Mouse (Mus musculus): Measurements from ENCODE around the gene Tmem161a. TPM values are rescaled to one million over a fixed set of nuclear protein-coding genes. Genes with fewer than 3 reads are reported as not detected.

Gene Tmem161a
- polyA plus RNA-seq (2017; shearing (Covaris generic)), result 10 to 100 TPM; 40.1 to 42.8 TPM

DNA sequence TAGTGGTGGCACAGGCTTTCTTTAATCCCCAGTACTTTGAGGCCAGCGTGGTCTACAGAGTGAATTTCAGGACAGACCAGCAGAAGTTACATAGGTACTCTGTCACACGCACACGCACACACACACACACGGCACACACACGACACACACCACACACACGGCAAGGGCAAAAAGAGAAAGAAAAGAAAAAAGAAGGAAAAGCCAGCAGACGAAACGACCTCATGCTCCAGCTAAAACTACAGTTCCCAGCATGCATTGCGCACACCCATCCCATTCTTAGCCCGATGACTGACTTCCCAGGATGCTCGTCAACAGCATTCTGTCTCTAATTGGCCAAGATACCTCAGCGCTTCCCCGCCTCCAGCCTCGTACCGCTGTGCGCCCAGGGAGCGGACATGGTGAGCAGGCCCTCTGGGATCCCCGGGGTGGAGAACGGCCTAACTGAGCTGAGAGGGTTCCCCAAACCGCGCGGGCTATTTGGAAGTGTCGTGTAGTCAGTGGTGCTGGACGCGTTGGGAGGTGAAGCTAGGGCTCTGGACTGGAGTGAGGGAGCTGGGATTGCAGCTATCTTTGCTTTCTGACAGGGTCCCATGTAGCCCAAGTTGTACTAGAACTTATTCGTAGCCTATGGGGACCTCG lies at the start of gene Tmem161a:
Gene Tmem161a, plus strand, starts transcription at position 314 of the 639 bp plus-strand sequence.

DNA sequence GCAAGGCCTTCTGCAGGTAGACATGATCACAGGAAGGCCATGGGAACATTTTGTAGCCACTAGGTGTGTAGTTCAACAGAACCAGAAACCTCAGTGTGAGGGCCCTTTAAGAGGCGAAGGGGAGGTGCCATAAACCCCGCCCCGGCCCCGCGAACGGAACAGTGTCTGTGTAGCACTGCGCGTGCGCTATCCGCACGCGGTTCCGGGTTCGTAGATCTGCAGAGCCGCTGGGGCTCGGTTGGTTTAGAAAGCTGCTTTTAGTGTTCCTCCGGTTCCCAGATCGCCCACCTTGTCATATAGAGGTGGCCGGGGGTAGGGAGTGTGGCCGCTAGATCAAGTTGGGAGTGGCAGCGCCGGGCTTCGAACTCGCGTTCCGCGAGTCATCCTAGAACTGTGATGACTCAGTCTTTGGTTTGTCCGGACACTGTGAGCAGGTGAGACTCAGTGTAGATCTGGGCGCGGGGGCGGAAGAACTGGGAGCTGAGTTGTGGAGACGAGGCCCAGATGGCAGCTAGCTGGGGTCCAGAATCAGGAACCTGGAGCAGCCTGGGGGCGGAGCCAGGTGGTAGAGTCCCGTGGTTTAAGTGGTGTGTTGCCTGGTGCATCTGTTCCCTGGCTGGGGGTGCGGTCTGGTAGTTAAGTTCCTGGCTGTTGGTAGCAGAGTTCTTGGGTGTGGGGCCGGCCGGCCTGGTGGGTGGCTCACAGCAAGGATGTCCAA lies 40.8 kb upstream of the Tmem161a start, which contains the start of gene Nr2c2ap:
Gene Nr2c2ap, plus strand, starts transcription at position 168 of the 718 bp plus-strand sequence.

DNA sequence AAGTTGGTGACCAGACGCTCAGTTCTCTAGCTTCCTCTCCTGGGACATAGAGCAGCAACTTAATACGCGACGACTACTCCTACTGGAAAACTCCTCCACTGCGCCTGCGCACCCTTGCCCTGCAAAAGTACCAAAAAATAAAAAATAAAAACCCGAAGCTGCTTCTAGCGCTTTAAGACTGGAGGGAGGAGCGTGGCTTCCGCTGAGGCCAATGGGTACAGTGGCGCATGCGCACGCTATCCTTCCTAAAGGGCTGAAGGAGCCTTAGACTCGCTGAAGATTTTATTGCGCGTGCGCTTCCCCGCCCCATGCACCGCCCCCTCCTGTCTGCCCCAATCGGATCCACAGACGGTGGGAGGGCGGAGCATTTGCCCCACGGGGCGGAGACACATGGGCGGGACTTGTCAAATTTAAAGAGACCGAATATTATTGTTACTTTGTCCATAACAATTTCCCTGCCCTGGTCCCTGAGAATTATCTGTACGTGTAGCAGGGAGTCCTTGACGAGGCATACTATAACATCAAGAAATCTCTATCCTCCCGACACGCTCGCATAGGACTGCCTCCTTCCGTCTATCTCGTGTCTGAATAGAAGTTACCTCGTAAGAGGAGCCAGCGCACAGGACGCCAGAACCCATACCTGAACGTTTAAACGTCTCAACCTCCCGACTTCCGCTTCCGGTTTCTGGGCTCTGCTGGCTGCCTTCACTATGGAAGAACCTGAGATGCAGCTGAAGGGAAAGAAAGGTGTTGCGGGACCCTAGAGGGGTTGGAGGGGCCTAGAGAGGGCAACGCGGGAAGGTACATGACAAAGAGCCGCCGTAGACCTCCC lies 32.9 kb upstream of the Tmem161a start, which contains the start of the genes Rfxank, Borcs8 and Mef2b:
Gene Rfxank, minus strand, starts transcription at position 129 of the 832 bp plus-strand sequence.
Gene Borcs8, plus strand, starts transcription at position 474 of the 832 bp plus-strand sequence.
Gene Mef2b, plus strand, starts transcription at position 686 of the 832 bp plus-strand sequence.

DNA sequence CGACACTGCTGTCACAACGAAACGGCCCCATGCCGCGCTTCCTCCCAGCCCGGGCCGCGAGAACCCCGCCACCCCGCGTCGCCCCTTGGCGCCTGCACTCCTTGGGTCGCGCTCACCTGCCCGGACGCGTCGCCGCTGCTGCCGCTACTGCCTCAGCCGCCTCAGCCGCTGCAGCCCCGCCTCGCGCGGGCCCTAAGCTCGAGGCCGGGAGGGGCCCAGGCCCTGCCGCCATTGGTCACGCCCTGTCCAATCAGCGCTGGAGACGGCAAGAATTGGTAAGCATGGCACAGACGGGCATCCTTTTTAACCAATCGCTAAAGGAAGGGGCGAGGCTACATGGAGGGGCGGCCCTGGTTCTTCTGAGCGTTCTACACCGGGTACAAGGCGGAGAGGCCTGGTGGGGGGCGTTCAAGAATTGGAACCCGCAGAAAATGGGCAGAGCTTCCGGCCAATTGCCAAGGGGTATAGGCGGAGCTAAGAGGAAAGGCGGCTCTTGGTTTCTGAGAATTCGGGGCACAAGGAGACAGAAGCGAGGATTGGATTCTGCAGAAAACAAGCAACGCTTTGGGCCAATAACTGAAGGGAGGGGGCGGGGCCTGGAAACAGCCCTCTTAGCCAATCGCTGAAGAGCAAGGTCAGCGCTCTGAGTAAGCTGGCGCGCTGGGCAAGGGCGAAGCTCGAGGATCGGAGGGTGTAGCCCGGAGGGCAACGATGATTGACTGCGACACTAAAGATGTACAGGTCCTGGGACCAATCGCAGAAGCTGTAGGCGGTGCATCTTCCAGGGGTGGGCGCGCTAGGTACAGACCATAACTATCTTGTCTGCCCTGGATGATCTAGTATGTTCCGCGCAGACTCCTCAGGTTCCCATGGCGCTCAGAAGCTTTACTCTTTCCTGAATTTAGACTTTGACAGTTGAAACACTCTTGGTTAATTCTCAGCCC lies 40.2 kb downstream of the Tmem161a start, which contains the start of gene Slc25a42:
Gene Slc25a42, minus strand, starts transcription at position 194 of the 944 bp plus-strand sequence.

Other genes starting within 250 kb of the Tmem161a start
- gene Gatad2a, start 176.0 kb upstream of the Tmem161a start, polyA plus RNA-seq (2017; shearing (Covaris generic)), result 100 to 1,000 TPM; 126 to 142 TPM
- 100 to 1,000 TPM in 1 of 2 experiments, 10 to 100 TPM in 1; 97.7 to 107 TPM for gene Mau2, start 129.6 kb upstream of the Tmem161a start, polyA plus RNA-seq (2017; shearing (Covaris generic))
- 10 to 100 TPM; 59.2 to 60.4 TPM for gene Sugp1, start 129.5 kb upstream of the Tmem161a start, polyA plus RNA-seq (2017; shearing (Covaris generic))
- 1 to 10 TPM in 1 of 2 experiments, not detected in 1; 2.4 TPM for gene Tm6sf2, start 99.4 kb upstream of the Tmem161a start, polyA plus RNA-seq (2017; shearing (Covaris generic))
- 1 to 10 TPM in 1 of 2 experiments, under 1 TPM in 1; 0.36 to 1.0 TPM for gene Hapln4, start 88.9 kb upstream of the Tmem161a start, polyA plus RNA-seq (2017; shearing (Covaris generic))
- gene Ncan, start 51.5 kb upstream of the Tmem161a start, polyA plus RNA-seq (2017; shearing (Covaris generic)), result under 1 TPM; 0.04 to 0.65 TPM
- gene Nr2c2ap, start 41.0 kb upstream of the Tmem161a start, polyA plus RNA-seq (2017; shearing (Covaris generic)), result 10 to 100 TPM; 45.5 to 55.2 TPM
- gene Rfxank, start 33.2 kb upstream of the Tmem161a start, polyA plus RNA-seq (2017; shearing (Covaris generic)), result 10 to 100 TPM; 40.9 to 46.2 TPM
- gene Borcs8, start 32.9 kb upstream of the Tmem161a start, polyA plus RNA-seq (2017; shearing (Covaris generic)), result 10 to 100 TPM; 57.6 to 64.3 TPM
- gene Mef2b, start 32.6 kb upstream of the Tmem161a start, polyA plus RNA-seq (2017; shearing (Covaris generic)), result under 1 TPM; 0.58 to 0.80 TPM
- gene Slc25a42, start 39.9 kb downstream of the Tmem161a start, polyA plus RNA-seq (2017; shearing (Covaris generic)), result 10 to 100 TPM; 11.3 to 13.4 TPM
- 10 to 100 TPM; 34.2 to 37.0 TPM for gene Sugp2, start 61.9 kb downstream of the Tmem161a start, polyA plus RNA-seq (2017; shearing (Covaris generic))
- gene Armc6, start 62.1 kb downstream of the Tmem161a start, polyA plus RNA-seq (2017; shearing (Covaris generic)), result 10 to 100 TPM in 1 of 2 experiments, 1 to 10 TPM in 1; 8.5 to 10.7 TPM
- 1 to 10 TPM; 1.6 to 8.4 TPM for gene Homer3, start 110.5 kb downstream of the Tmem161a start, polyA plus RNA-seq (2017; shearing (Covaris generic))
- 10 to 100 TPM; 51.5 to 62.1 TPM for gene Ddx49, start 130.1 kb downstream of the Tmem161a start, polyA plus RNA-seq (2017; shearing (Covaris generic))
- 100 to 1,000 TPM; 335 to 351 TPM for gene Cope, start 130.2 kb downstream of the Tmem161a start, polyA plus RNA-seq (2017; shearing (Covaris generic))
- under 1 TPM; 0.11 to 0.55 TPM for gene Cers1, start 143.4 kb downstream of the Tmem161a start, polyA plus RNA-seq (2017; shearing (Covaris generic))
- under 1 TPM; 0.51 to 0.95 TPM for gene Gdf1, start 157.5 kb downstream of the Tmem161a start, polyA plus RNA-seq (2017; shearing (Covaris generic))
- gene Upf1, start 180.9 kb downstream of the Tmem161a start, polyA plus RNA-seq (2017; shearing (Covaris generic)), result 10 to 100 TPM; 78.8 to 89.3 TPM
- 1 to 10 TPM; 2.0 to 2.9 TPM for gene Comp, start 201.2 kb downstream of the Tmem161a start, polyA plus RNA-seq (2017; shearing (Covaris generic))